Mouse (Mus musculus) embryonic facial prominence, embryonic 13.5 days (tissue): ENCODE results near the gene Ucp2. TPM values are rescaled to one million over a fixed set of nuclear protein-coding genes. Genes with fewer than 3 reads are reported as not detected.

Experiments
- ATAC-seq: fragments of 200-750 bp; cut with Nextera tagmentation; 2 replicates; pipeline ENCODE4 v1.8.0; 2017; ENCODE audit warnings: low read depth; ENCODE audit not compliant: insufficient number of reproducible peaks, insufficient read depth, low FRiP score, low TSS enrichment
- H3K27ac ChIP-seq: fragments of 300-500 bp; sonication (generic); 2 replicates; pipeline ENCODE4 v1.5.1; 2015; ENCODE audit warnings: moderate library complexity, mild to moderate bottlenecking, inconsistent platforms
- H3K27me3 ChIP-seq: fragments of 300-500 bp; sonication (generic); 2 replicates; pipeline ENCODE4 v1.6.1; 2015; ENCODE audit warnings: mild to moderate bottlenecking, inconsistent platforms
- H3K36me3 ChIP-seq: fragments of 300-500 bp; sonication (generic); 2 replicates; pipeline ENCODE4 v1.6.1; 2015; ENCODE audit warnings: mild to moderate bottlenecking, inconsistent platforms
- H3K4me1 ChIP-seq: fragments of 300-500 bp; sonication (generic); 2 replicates; pipeline ENCODE4 v1.6.1; 2015; ENCODE audit warnings: inconsistent platforms
- H3K4me2 ChIP-seq: fragments of 300-500 bp; sonication (generic); 2 replicates; pipeline ENCODE4 v1.6.1; 2015; ENCODE audit warnings: moderate library complexity, mild to moderate bottlenecking, inconsistent platforms
- H3K4me3 ChIP-seq: fragments of 300-500 bp; sonication (generic); 2 replicates; pipeline ENCODE4 v1.5.1; 2015; ENCODE audit warnings: mild to moderate bottlenecking, inconsistent platforms
- H3K9ac ChIP-seq: fragments of 300-500 bp; sonication (generic); 2 replicates; pipeline ENCODE4 v1.6.1; 2015; ENCODE audit warnings: mild to moderate bottlenecking, inconsistent platforms
- H3K9me3 ChIP-seq: fragments of 300-500 bp; sonication (generic); 2 replicates; pipeline ENCODE4 v1.6.1; 2016; ENCODE audit warnings: inconsistent platforms
- WGBS: fragments of 180-500 bp; shearing (Covaris S2); methylation state at CpG from one replicate; pipeline ENCODE4 v1.1.7; 2015; ENCODE audit warnings: mixed read lengths; 5-methylcytosine and 5-hydroxymethylcytosine counted together
- polyA plus RNA-seq: library from polyadenylated mRNA; unstranded; fragments of >200 nt; fragmentation: Nextera tagmentation; extraction: Ambion mirVana; gene quantifications from 2 replicates; pipeline ENCODE4 v1.2.1, GENCODE M21; 2015

Gene Ucp2
- 159 and 170 TPM in 2 replicates for polyA plus RNA-seq

- no peaks in the 10 kb centered on the region for H3K9me3 ChIP-seq
- H3K9ac ChIP-seq: peak within 1 kb of the TSS; percentile 67
- peak; percentile 32; the same call in 1 of the 2 replicates for ATAC-seq
- peaks cover 17% of the 10 kb centered on the region for H3K36me3 ChIP-seq
- H3K4me2 ChIP-seq: peak within 1 kb of the TSS; percentile 94
- H3K27me3 ChIP-seq: no peaks in the 10 kb centered on the region
- 1% methylated on average over 27 of the region's 27 CpGs for WGBS
- peak within 1 kb of the TSS; percentile 51 for H3K4me3 ChIP-seq
- peak within 1 kb of the TSS; percentile 67 for H3K27ac ChIP-seq
- peaks cover 50% of the 10 kb centered on the region for H3K4me1 ChIP-seq
Observed at GRCm38 (mm10) chr7:100493117-100493483, at the start of gene Ucp2. Gene Ucp2 (plus strand): TSS chr7:100493337.

GRCm38 (mm10) chr7:100443728-100444127 lies 49.4 kb upstream of the Ucp2 start:
- WGBS: 96% methylated on average over 4 of the region's 4 CpGs
- H3K9me3 ChIP-seq: no peaks in the 10 kb centered on the region
- H3K4me3 ChIP-seq: no peak overlapping the region
- H3K4me1 ChIP-seq: no peaks in the 10 kb centered on the region
- no peaks in the 10 kb centered on the region for H3K27me3 ChIP-seq
- H3K27ac ChIP-seq: no peak overlapping the region
- no peak for ATAC-seq
- no peak overlapping the region for H3K4me2 ChIP-seq
- H3K9ac ChIP-seq: no peak overlapping the region
- H3K36me3 ChIP-seq: peaks cover 78% of the 10 kb centered on the region

GRCm38 (mm10) chr7:100446271-100446670 lies 46.9 kb upstream of the Ucp2 start:
- H3K27me3 ChIP-seq: no peaks in the 10 kb centered on the region

GRCm38 (mm10) chr7:100448530-100448929 lies 44.6 kb upstream of the Ucp2 start:
- ATAC-seq: no peak
- Histone ChIP-seq H3K27me3 (no peaks in the 10 kb centered on the region), H3K4me1 (no peaks in the 10 kb centered on the region), H3K9me3 (no peaks in the 10 kb centered on the region), H3K4me3 (no peak overlapping the region), H3K4me2 (no peak overlapping the region), H3K36me3 (peaks cover 85% of the 10 kb centered on the region), H3K27ac (no peak overlapping the region), H3K9ac (no peak overlapping the region)
- 93% methylated on average over 12 of the region's 12 CpGs for WGBS

More at GRCm38 (mm10) chr7:100446271-100446670, 46.9 kb upstream of the Ucp2 start:
- no peak overlapping the region for H3K4me2 ChIP-seq
- H3K9me3 ChIP-seq: no peaks in the 10 kb centered on the region
- no peak for ATAC-seq
- WGBS: 97% methylated on average over 5 of the region's 5 CpGs
- H3K36me3 ChIP-seq: peaks cover 84% of the 10 kb centered on the region
- H3K4me1 ChIP-seq: no peaks in the 10 kb centered on the region
- no peak overlapping the region for H3K9ac ChIP-seq
- H3K27ac ChIP-seq: no peak overlapping the region
- no peak overlapping the region for H3K4me3 ChIP-seq

GRCm38 (mm10) chr7:100448985-100449384 lies 44.2 kb upstream of the Ucp2 start:
- H3K9me3 ChIP-seq: no peaks in the 10 kb centered on the region
- peaks cover 84% of the 10 kb centered on the region for H3K36me3 ChIP-seq
- no peak overlapping the region for H3K27ac ChIP-seq
- no peak for ATAC-seq
- 93% methylated on average over 3 of the region's 3 CpGs for WGBS
- H3K9ac ChIP-seq: no peak overlapping the region
- no peak overlapping the region for H3K4me3 ChIP-seq
- no peaks in the 10 kb centered on the region for H3K27me3 ChIP-seq
- no peaks in the 10 kb centered on the region for H3K4me1 ChIP-seq
- H3K4me2 ChIP-seq: no peak overlapping the region

GRCm38 (mm10) chr7:100458153-100458552 lies 35.0 kb upstream of the Ucp2 start:
- 74% methylated on average over 1 of the region's 1 CpGs for WGBS
- H3K4me3 ChIP-seq: no peak overlapping the region
- H3K4me2 ChIP-seq: no peak overlapping the region
- peaks cover 85% of the 10 kb centered on the region for H3K36me3 ChIP-seq
- ATAC-seq: no peak
- no peaks in the 10 kb centered on the region for H3K27me3 ChIP-seq
- no peak overlapping the region for H3K27ac ChIP-seq
- H3K9me3 ChIP-seq: no peaks in the 10 kb centered on the region
- H3K9ac ChIP-seq: no peak overlapping the region
- H3K4me1 ChIP-seq: no peaks in the 10 kb centered on the region

GRCm38 (mm10) chr7:100459862-100460261 lies 33.3 kb upstream of the Ucp2 start:
- H3K27me3 ChIP-seq: no peaks in the 10 kb centered on the region
- WGBS: 89% methylated on average over 3 of the region's 3 CpGs
- H3K4me2 ChIP-seq: no peak overlapping the region
- H3K9me3 ChIP-seq: no peaks in the 10 kb centered on the region
- no peak overlapping the region for H3K9ac ChIP-seq
- no peaks in the 10 kb centered on the region for H3K4me1 ChIP-seq
- no peak overlapping the region for H3K27ac ChIP-seq
- ATAC-seq: no peak
- H3K36me3 ChIP-seq: peaks cover 83% of the 10 kb centered on the region
- H3K4me3 ChIP-seq: no peak overlapping the region

GRCm38 (mm10) chr7:100461621-100462151 lies 31.5 kb upstream of the Ucp2 start:
- Histone ChIP-seq H3K9me3 (no peaks in the 10 kb centered on the region), H3K27me3 (no peaks in the 10 kb centered on the region), H3K36me3 (peaks cover 73% of the 10 kb centered on the region), H3K9ac (no peak overlapping the region), H3K4me3 (no peak overlapping the region), H3K4me1 (peaks cover 11% of the 10 kb centered on the region), H3K27ac (0 out of 2 replicates have a peak overlapping the region, but pooled peaks have one; percentile 22), H3K4me2 (no peak overlapping the region)
- 84% methylated on average over 6 of the region's 6 CpGs for WGBS
- ATAC-seq: no peak

- Histone ChIP-seq H3K9ac (no peak overlapping the region), H3K4me2 (no peak overlapping the region), H3K4me3 (no peak overlapping the region), H3K4me1 (peaks cover 11% of the 10 kb centered on the region), H3K9me3 (no peaks in the 10 kb centered on the region), H3K36me3 (peaks cover 58% of the 10 kb centered on the region), H3K27me3 (no peaks in the 10 kb centered on the region), H3K27ac (no peak overlapping the region)
- no peak for ATAC-seq
- 76% methylated on average over 9 of the region's 9 CpGs for WGBS
Observed at GRCm38 (mm10) chr7:100463194-100463593, 29.9 kb upstream of the Ucp2 start.

- peaks cover 58% of the 10 kb centered on the region for H3K36me3 ChIP-seq
- H3K27ac ChIP-seq: no peak overlapping the region
- H3K9ac ChIP-seq: no peak overlapping the region
- H3K4me2 ChIP-seq: no peak overlapping the region
- H3K4me3 ChIP-seq: no peak overlapping the region
- peaks cover 11% of the 10 kb centered on the region for H3K4me1 ChIP-seq
- ATAC-seq: no peak
- no peaks in the 10 kb centered on the region for H3K27me3 ChIP-seq
- H3K9me3 ChIP-seq: no peaks in the 10 kb centered on the region
- 73% methylated on average over 10 of the region's 10 CpGs for WGBS
Observed at GRCm38 (mm10) chr7:100463757-100464156, 29.4 kb upstream of the Ucp2 start.

- H3K4me2 ChIP-seq: no peak overlapping the region
- no peaks in the 10 kb centered on the region for H3K27me3 ChIP-seq
- WGBS: 86% methylated on average over 7 of the region's 7 CpGs
- peaks cover 58% of the 10 kb centered on the region for H3K36me3 ChIP-seq
- peaks cover 11% of the 10 kb centered on the region for H3K4me1 ChIP-seq
- H3K9me3 ChIP-seq: no peaks in the 10 kb centered on the region
- H3K27ac ChIP-seq: no peak overlapping the region
- no peak overlapping the region for H3K4me3 ChIP-seq
- no peak overlapping the region for H3K9ac ChIP-seq
- no peak for ATAC-seq
Observed at GRCm38 (mm10) chr7:100464248-100464647, 28.9 kb upstream of the Ucp2 start.

GRCm38 (mm10) chr7:100465248-100465647 lies 27.9 kb upstream of the Ucp2 start:
- Histone ChIP-seq H3K27ac (peak overlapping the region; percentile 62), H3K9ac (no peak overlapping the region), H3K27me3 (no peaks in the 10 kb centered on the region), H3K4me2 (peak overlapping the region; percentile 24; the same call in 1 of the 2 replicates), H3K4me3 (no peak overlapping the region), H3K9me3 (no peaks in the 10 kb centered on the region), H3K4me1 (peaks cover 11% of the 10 kb centered on the region), H3K36me3 (peaks cover 56% of the 10 kb centered on the region)
- ATAC-seq: no peak
- WGBS: 82% methylated on average over 4 of the region's 4 CpGs
